Mouse (Mus musculus) MEL (cell line): ENCODE data around the gene Bphl. TPM values are rescaled to one million over a fixed set of nuclear protein-coding genes. Genes with fewer than 3 reads are reported as not detected.

Source experiments
- DNase-seq: peaks from one replicate; pipeline ENCODE4 v3.0.0; 2011; ENCODE audit warnings: low read depth, low spot score
- H3K27ac ChIP-seq: 2 replicates; pipeline ENCODE4 v1.5.1; 2012; ENCODE audit warnings: low read depth, mild to moderate bottlenecking, control low read depth, low read length, moderate library complexity; ENCODE audit not compliant: control insufficient read depth
- H3K27me3 ChIP-seq, 2 experiments: fragments of 150-350 bp in 1 of 2; sonication (generic) in 1 of 2; 2 replicates each; pipeline ENCODE4 v1.6.1; 2012; ENCODE audit warnings: low read length in 2 of 2, mild to moderate bottlenecking in 2 of 2, improper control_type of control experiment in 1 of 2, moderate library complexity in 1 of 2; ENCODE audit not compliant: insufficient read depth in 2 of 2, control insufficient read depth in 1 of 2
- H3K36me3 ChIP-seq, 2 experiments: 2 replicates each; pipeline ENCODE4 v1.6.1; 2012 to 2014; ENCODE audit warnings: low read length in 2 of 2, improper control_type of control experiment in 1 of 2, inconsistent platforms in 1 of 2, mild to moderate bottlenecking in 1 of 2; ENCODE audit not compliant: insufficient read depth in 2 of 2, control insufficient read depth in 1 of 2
- H3K4me1 ChIP-seq, 2 experiments: fragments of 150-350 bp in 1 of 2; sonication (generic) in 1 of 2; 2 replicates each; pipeline ENCODE4 v1.6.1; 2012; ENCODE audit warnings: low read length in 2 of 2, improper control_type of control experiment in 1 of 2, mild to moderate bottlenecking in 1 of 2; ENCODE audit not compliant: insufficient read depth in 2 of 2, control insufficient read depth in 1 of 2
- H3K4me3 ChIP-seq, 2 experiments: fragments of 150-350 bp in 1 of 2; sonication (generic) in 1 of 2; 2 replicates each; pipeline ENCODE4 v1.5.1; 2012; ENCODE audit warnings: low read depth in 2 of 2, low read length in 2 of 2, mild to moderate bottlenecking in 2 of 2, moderate library complexity in 2 of 2, control low read depth in 1 of 2, improper control_type of control experiment in 1 of 2; ENCODE audit not compliant: control insufficient read depth in 1 of 2, insufficient read depth in 1 of 2
- H3K79me2 ChIP-seq: 2 replicates; pipeline ENCODE4 v1.6.1; 2012; ENCODE audit warnings: mild to moderate bottlenecking, low read length, moderate library complexity; ENCODE audit not compliant: control insufficient read depth, poor library complexity, insufficient read depth
- H3K9ac ChIP-seq: 2 replicates; pipeline ENCODE4 v1.6.1; 2012; ENCODE audit warnings: low read depth, mild to moderate bottlenecking, control low read depth, low read length, moderate library complexity; ENCODE audit not compliant: control insufficient read depth, poor library complexity, severe bottlenecking
- H3K9me3 ChIP-seq: fragments of 150-350 bp; sonication (generic); replicated peaks from 2 replicates; pipeline ENCODE4 v1.6.1; 2012; ENCODE audit warnings: mild to moderate bottlenecking, low read length, improper control_type of control experiment, moderate library complexity; ENCODE audit not compliant: insufficient read depth
- CHD1 ChIP-seq: IDR thresholded peaks from 2 replicates; pipeline ENCODE4 v1.6.1; 2012; ENCODE audit warnings: low read depth, mild to moderate bottlenecking, inconsistent platforms, low read length, improper control_type of control experiment
- CHD2 ChIP-seq: IDR thresholded peaks from 2 replicates; pipeline ENCODE4 v1.6.1; 2011; ENCODE audit warnings: low read length, improper control_type of control experiment
- CTCF ChIP-seq, 3 experiments: IDR thresholded peaks in 2 of 3; conservative IDR thresholded peaks in 1 of 3; 2 replicates each; pipeline ENCODE4 v1.5.1; 2011 to 2012; ENCODE audit warnings: low read length in 3 of 3, low read depth in 2 of 3, mild to moderate bottlenecking in 2 of 3, improper control_type of control experiment in 1 of 3, inconsistent platforms in 1 of 3, mixed read lengths in 1 of 3, moderate library complexity in 1 of 3; ENCODE audit not compliant: control insufficient read depth in 1 of 3, insufficient read depth in 1 of 3, poor library complexity in 1 of 3, severe bottlenecking in 1 of 3
- ELF1 ChIP-seq: IDR thresholded peaks from 2 replicates; pipeline ENCODE4 v1.6.1; 2014; ENCODE audit warnings: low read depth, mild to moderate bottlenecking, inconsistent platforms, low read length, improper control_type of control experiment, moderate library complexity
- ETS1 ChIP-seq: IDR thresholded peaks from 2 replicates; pipeline ENCODE4 v1.6.1; 2012; ENCODE audit warnings: low read depth, mild to moderate bottlenecking, inconsistent platforms, low read length, improper control_type of control experiment, moderate library complexity
- GABPA ChIP-seq: IDR thresholded peaks from 2 replicates; pipeline ENCODE4 v1.6.1; 2012; ENCODE audit warnings: low read depth, mild to moderate bottlenecking, inconsistent platforms, low read length, improper control_type of control experiment, moderate library complexity
- GATA1 ChIP-seq: IDR thresholded peaks from 2 replicates; pipeline ENCODE4 v1.6.1; 2011; ENCODE audit warnings: low read depth, low read length, improper control_type of control experiment
- JUND ChIP-seq: IDR thresholded peaks from 2 replicates; pipeline ENCODE4 v1.6.1; 2011; ENCODE audit warnings: low read depth, mild to moderate bottlenecking, improper control_type of control experiment, low read length
- MAFK ChIP-seq: IDR thresholded peaks from 2 replicates; pipeline ENCODE4 v1.6.1; 2011; ENCODE audit warnings: low read depth, mild to moderate bottlenecking, low read length, improper control_type of control experiment, borderline replicate concordance
- MAX ChIP-seq: IDR thresholded peaks from 2 replicates; pipeline ENCODE4 v1.6.1; 2011; ENCODE audit warnings: low read length, improper control_type of control experiment
- MXI1 ChIP-seq: IDR thresholded peaks from 2 replicates; pipeline ENCODE4 v1.6.1; 2011; ENCODE audit warnings: mild to moderate bottlenecking, low read depth, low read length, improper control_type of control experiment
- MYB ChIP-seq: IDR thresholded peaks from 2 replicates; pipeline ENCODE4 v1.6.1; 2011; ENCODE audit warnings: mild to moderate bottlenecking, low read depth, low read length, improper control_type of control experiment
- MYC ChIP-seq: IDR thresholded peaks from 2 replicates; pipeline ENCODE4 v1.6.1; 2011; ENCODE audit warnings: low read depth, mild to moderate bottlenecking, low read length, improper control_type of control experiment, moderate library complexity
- NELFE ChIP-seq: IDR thresholded peaks from 2 replicates; pipeline ENCODE4 v1.6.1; 2011; ENCODE audit warnings: low read depth, low read length, improper control_type of control experiment
- POLR2AphosphoS2 ChIP-seq: IDR thresholded peaks from 2 replicates; pipeline ENCODE4 v1.6.1; 2011; ENCODE audit warnings: low read length, improper control_type of control experiment
- RAD21 ChIP-seq: IDR thresholded peaks from 2 replicates; pipeline ENCODE4 v1.6.1; 2011; ENCODE audit warnings: mild to moderate bottlenecking, low read depth, low read length, improper control_type of control experiment
- TBP ChIP-seq: IDR thresholded peaks from 2 replicates; pipeline ENCODE4 v1.8.0; 2011; ENCODE audit warnings: low read depth, low read length, improper control_type of control experiment
- TCF12 ChIP-seq: IDR thresholded peaks from 2 replicates; pipeline ENCODE4 v1.6.1; 2014; ENCODE audit warnings: low read depth, mild to moderate bottlenecking, inconsistent platforms, low read length, improper control_type of control experiment, moderate library complexity
- UBTF ChIP-seq: IDR thresholded peaks from 2 replicates; pipeline ENCODE4 v1.6.1; 2012; ENCODE audit warnings: low read depth, mild to moderate bottlenecking, inconsistent platforms, low read length, improper control_type of control experiment, moderate library complexity, borderline replicate concordance; ENCODE audit not compliant: insufficient read depth
- USF1 ChIP-seq: IDR thresholded peaks from 2 replicates; pipeline ENCODE4 v1.6.1; 2014; ENCODE audit warnings: low read depth, mild to moderate bottlenecking, inconsistent platforms, low read length, improper control_type of control experiment, moderate library complexity
- USF2 ChIP-seq, 2 experiments: IDR thresholded peaks; 2 replicates each; pipeline ENCODE4 v1.6.1; 2011 to 2012; ENCODE audit warnings: improper control_type of control experiment in 2 of 2, low read length in 2 of 2, borderline replicate concordance in 1 of 2, inconsistent platforms in 1 of 2, low read depth in 1 of 2, mild to moderate bottlenecking in 1 of 2; ENCODE audit not compliant: insufficient read depth in 1 of 2
- polyA plus RNA-seq, 2 experiments: library from polyadenylated mRNA; stranded (reverse) in 1 of 2; unstranded in 1 of 2; fragments of >175 nt in 1 of 2; fragments of >200 nt in 1 of 2; gene quantifications; 2 replicates each; pipeline versions ENCODE4 v1.2.1 to v1.2.4; 2012; ENCODE audit warnings: low replicate concordance in 2 of 2, low read depth in 1 of 2; ENCODE audit not compliant: insufficient read length in 2 of 2, insufficient read depth in 1 of 2, missing spikeins in 1 of 2
- total RNA-seq: library from RNA; depleted of rRNA; stranded (reverse); fragments of 300-350 nt; gene quantifications from 2 replicates; pipeline ENCODE4 v1.2.3, GENCODE M21; 2012

Gene Bphl
- total and polyA plus RNA-seq, 3 experiments: 6.5 to 7.7 TPM; not detected in 1

GRCm38 (mm10) chr13:34079801-34080200 lies 42.4 kb downstream of the Bphl start:
- no peak overlapping the region for H3K9ac ChIP-seq
- peaks cover 2 to 8% of the 10 kb centered on the region in 2 experiments; a peak in 3 of 4 replicates for H3K4me1 ChIP-seq
- H3K9me3 ChIP-seq: no peaks in the 10 kb centered on the region
- no peak overlapping the region for H3K4me3 ChIP-seq
- peaks cover 6% of the 10 kb centered on the region for H3K79me2 ChIP-seq
- no peaks in the 10 kb centered on the region for H3K27me3 ChIP-seq
- TF ChIP-seq JUND: no peak
- no peak for TF ChIP-seq MYC
- no peak for TF ChIP-seq ELF1
- no peak for TF ChIP-seq TBP
- no peak for TF ChIP-seq MAX
- no peak for TF ChIP-seq RAD21
- TF ChIP-seq MAFK: no peak
- no peak for TF ChIP-seq GATA1
- no peak for TF ChIP-seq GABPA
- TF ChIP-seq MYB: no peak
- no peak for TF ChIP-seq USF1
- TF ChIP-seq CHD1: no peak
- no peak for TF ChIP-seq CHD2
- no peak for TF ChIP-seq UBTF
- TF ChIP-seq USF2 (IDR thresholded peaks at IDR 0.05; ENCODE audit: borderline replicate concordance in 1 of 2, insufficient read depth in 1 of 2, low read depth in 1 of 2, low read length in 2 of 2): no peak
- no peak for TF ChIP-seq NELFE
- TF ChIP-seq MXI1: no peak
- TF ChIP-seq, all 39 proteins: peak for 0
- peaks cover 0 to 4% of the 10 kb centered on the region in 2 experiments; a peak in 2 of 4 replicates for H3K36me3 ChIP-seq
- DNase-seq: no peak
- no peak overlapping the region for H3K27ac ChIP-seq

GRCm38 (mm10) chr13:34081926-34082325 lies 44.5 kb downstream of the Bphl start:
- Histone ChIP-seq H3K4me1 (peaks cover 2 to 3% of the 10 kb centered on the region in 2 experiments; a peak in 3 of 4 replicates), H3K36me3 (peaks cover 0 to 3% of the 10 kb centered on the region in 2 experiments; a peak in 2 of 4 replicates), H3K27ac (no peak overlapping the region), H3K27me3 (no peaks in the 10 kb centered on the region), H3K79me2 (peaks cover 5% of the 10 kb centered on the region), H3K4me3 (no peak overlapping the region), H3K9ac (no peak overlapping the region)
- TF ChIP-seq CTCF (IDR thresholded peaks at IDR 0.05 in 2 of 3, conservative IDR thresholded peaks at IDR 0.05 in 1 of 3; ENCODE audit: control insufficient read depth in 1 of 3, insufficient read depth in 1 of 3, low read depth in 2 of 3, low read length in 3 of 3, poor library complexity in 1 of 3, severe bottlenecking in 1 of 3) (no peak), GABPA (no peak), POLR2AphosphoS2 (no peak), TCF12 (no peak), ETS1 (no peak), CHD2 (no peak), NELFE (no peak)
- TF ChIP-seq, all 39 proteins: peak for 0
- no peak for DNase-seq
- no peaks in the 10 kb centered on the region for H3K9me3 ChIP-seq
